In genomic region chr11:82907651-82908607, GRCm38 (mm10) we compare ENCODE assay signal across 8 mouse cellular contexts. TPM values are rescaled to one million over a fixed set of nuclear protein-coding genes. Genes with fewer than 3 reads are reported as not detected.
DNase-seq lines count a peak whose midpoint lies in the region; ATAC-seq and TF ChIP-seq lines count a peak whose summit lies in the region.

Gene Nle1, minus strand, starts transcription at chr11:82908411.

- H3K9me3 ChIP-seq in forebrain, embryonic 10.5 days: no peaks in the 10 kb centered on the region
- no peaks in the 10 kb centered on the region for H3K9me3 ChIP-seq in heart, embryonic 15.5 days (replicated peaks)
- no peaks in the 10 kb centered on the region for H3K9me3 ChIP-seq in liver, embryonic 14.5 days (ENCODE audit: control insufficient read depth, low read length)
- no peaks in the 10 kb centered on the region for H3K9me3 ChIP-seq in neural tube, embryonic 11.5 days (ENCODE audit: control insufficient read depth, low read length)
- H3K9me3 ChIP-seq in stomach, postnatal 0 days (ENCODE audit: control insufficient read depth, low read length): no peaks in the 10 kb centered on the region

- H3K4me1 ChIP-seq in forebrain, embryonic 10.5 days: peaks cover 15% of the 10 kb centered on the region
- peaks cover 34% of the 10 kb centered on the region for H3K4me1 ChIP-seq in heart, embryonic 15.5 days (replicated peaks)
- peaks cover 0 to 3% of the 10 kb centered on the region in 2 experiments; a peak in 3 of 4 replicates for H3K4me1 ChIP-seq in liver, embryonic 14.5 days (replicated peaks; ENCODE audit: control insufficient read depth in 2 of 2, insufficient read depth in 2 of 2, low read length in 1 of 2)
- H3K4me1 ChIP-seq in neural tube, embryonic 11.5 days (ENCODE audit: control insufficient read depth, insufficient read depth, low read length): peaks cover 3% of the 10 kb centered on the region; the same call in 1 of the 2 replicates
- peaks cover 3% of the 10 kb centered on the region for H3K4me1 ChIP-seq in stomach, postnatal 0 days (replicated peaks; ENCODE audit: control insufficient read depth, insufficient read depth)

- 2% methylated on average over 73 of the region's 73 CpGs for WGBS in forebrain, embryonic 10.5 days
- 2% methylated on average over 73 of the region's 73 CpGs for WGBS in heart, embryonic 15.5 days
- WGBS in liver, embryonic 14.5 days (ENCODE audit: insufficient replicate concordance): under 1% methylated on average over 73 of the region's 73 CpGs
- WGBS in neural tube, embryonic 11.5 days: 2% methylated on average over 71 of the region's 73 CpGs
- 2% methylated on average over 67 of the region's 73 CpGs for WGBS in stomach, postnatal 0 days

- no peak for TF ChIP-seq EP300 in liver, embryonic 14.5 days (IDR thresholded peaks at IDR 0.05; ENCODE audit: low read depth)
- no peak for TF ChIP-seq EP300 in stomach, postnatal 0 days (optimal IDR thresholded peaks at IDR 0.05)

- peak; percentile 69 for DNase-seq in c-Kit-negative CD71-positive TER-119-positive erythroid progenitor cells, embryonic 14.5 days (ENCODE audit: low read depth, low spot score)
- peak; percentile 93 for DNase-seq in forebrain, embryonic 10.5 days (ENCODE audit: extremely low spot score, low spot score)
- DNase-seq in kidney, postnatal 25 days: peak; percentile 93 to 94
- DNase-seq in liver, embryonic 14.5 days (ENCODE audit: low read depth in 3 of 3, low spot score in 3 of 3): peak; percentile 70 to 78 (median 76)
- DNase-seq in neural tube, embryonic 11.5 days (ENCODE audit: low spot score): peak; percentile 92
- DNase-seq in stomach, postnatal 0 days (ENCODE audit: low spot score): peak; percentile 93

- peak within 1 kb of the TSS; percentile 89 for H3K27ac ChIP-seq in forebrain, embryonic 10.5 days
- no peak within 1 kb of the TSS for H3K27ac ChIP-seq in heart, embryonic 15.5 days
- H3K27ac ChIP-seq in liver, embryonic 14.5 days: no peak within 1 kb of the TSS
- no peak within 1 kb of the TSS for H3K27ac ChIP-seq in neural tube, embryonic 11.5 days (ENCODE audit: low read depth, low read length)
- no peak within 1 kb of the TSS for H3K27ac ChIP-seq in stomach, postnatal 0 days (replicated peaks)

- H3K4me2 ChIP-seq in heart, embryonic 15.5 days: peak within 1 kb of the TSS; percentile 84
- H3K4me2 ChIP-seq in liver, embryonic 14.5 days (ENCODE audit: low read depth): peak within 1 kb of the TSS; percentile 82
- H3K4me2 ChIP-seq in neural tube, embryonic 11.5 days (ENCODE audit: low read depth): peak within 1 kb of the TSS; percentile 79
- H3K4me2 ChIP-seq in stomach, postnatal 0 days (replicated peaks; ENCODE audit: low read depth): peak within 1 kb of the TSS; percentile 87

- ATAC-seq in CD4-positive, CD25-positive, alpha-beta regulatory T cell, adult 4 months: peak; percentile 94
- ATAC-seq in heart, embryonic 15.5 days (replicated peaks; ENCODE audit: insufficient number of reproducible peaks, insufficient read depth, low FRiP score, low read depth): no peak; the same call in 1 of the 2 replicates
- peak; percentile 63 for ATAC-seq in liver, embryonic 14.5 days (ENCODE audit: insufficient read depth)
- peak; percentile 60 for ATAC-seq in neural tube, embryonic 11.5 days (ENCODE audit: insufficient read depth, low FRiP score, low TSS enrichment)
- peak; percentile 74 for ATAC-seq in stomach, postnatal 0 days (ENCODE audit: low FRiP score, low TSS enrichment)

- H3K27me3 ChIP-seq in forebrain, embryonic 10.5 days (ENCODE audit: poor library complexity, severe bottlenecking): peaks cover 22% of the 10 kb centered on the region
- no peaks in the 10 kb centered on the region for H3K27me3 ChIP-seq in heart, embryonic 15.5 days
- H3K27me3 ChIP-seq in liver, embryonic 14.5 days (ENCODE audit: control insufficient read depth, insufficient read depth, low read length): no peaks in the 10 kb centered on the region
- H3K27me3 ChIP-seq in neural tube, embryonic 11.5 days (ENCODE audit: control insufficient read depth, insufficient read depth, low read length): no peaks in the 10 kb centered on the region
- no peaks in the 10 kb centered on the region for H3K27me3 ChIP-seq in stomach, postnatal 0 days (ENCODE audit: control insufficient read depth, insufficient read depth, low read length)

- peak within 1 kb of the TSS; percentile 90 for H3K4me3 ChIP-seq in forebrain, embryonic 10.5 days
- peak within 1 kb of the TSS; percentile 86 for H3K4me3 ChIP-seq in heart, embryonic 15.5 days
- H3K4me3 ChIP-seq in liver, embryonic 14.5 days (ENCODE audit: insufficient read depth in 1 of 2, low read depth in 2 of 2, low read length in 2 of 2): peak within 1 kb of the TSS; percentile 64 to 82
- peak within 1 kb of the TSS; percentile 80 for H3K4me3 ChIP-seq in neural tube, embryonic 11.5 days (ENCODE audit: low read depth, low read length)
- H3K4me3 ChIP-seq in stomach, postnatal 0 days (ENCODE audit: low read depth, low read length): peak within 1 kb of the TSS; percentile 74

- peak; percentile 97 for TF ChIP-seq CTCF in liver, embryonic 14.5 days (IDR thresholded peaks at IDR 0.05; ENCODE audit: low read depth)
- TF ChIP-seq CTCF in stomach, postnatal 0 days (IDR thresholded peaks at IDR 0.05; ENCODE audit: low read depth): peak; percentile 97

- peak within 1 kb of the TSS; percentile 80 for H3K9ac ChIP-seq in heart, embryonic 15.5 days
- peak within 1 kb of the TSS; percentile 71 for H3K9ac ChIP-seq in liver, embryonic 14.5 days (replicated peaks)
- peak within 1 kb of the TSS; percentile 83 for H3K9ac ChIP-seq in neural tube, embryonic 11.5 days (ENCODE audit: low read length)
- H3K9ac ChIP-seq in stomach, postnatal 0 days (ENCODE audit: low read length): peak within 1 kb of the TSS; percentile 74

- peaks cover 45% of the 10 kb centered on the region for H3K36me3 ChIP-seq in forebrain, embryonic 10.5 days (replicated peaks)
- H3K36me3 ChIP-seq in heart, embryonic 15.5 days: peaks cover 32% of the 10 kb centered on the region
- H3K36me3 ChIP-seq in liver, embryonic 14.5 days (replicated peaks; ENCODE audit: control insufficient read depth, insufficient read depth, low read depth): peaks cover 14% of the 10 kb centered on the region
- H3K36me3 ChIP-seq in neural tube, embryonic 11.5 days (ENCODE audit: control insufficient read depth, insufficient read depth, low read length): peaks cover 6% of the 10 kb centered on the region
- H3K36me3 ChIP-seq in stomach, postnatal 0 days (ENCODE audit: control insufficient read depth, insufficient read depth, low read length): peaks cover 18% of the 10 kb centered on the region

RNA-seq across cellular contexts. Expression of gene Nle1, which starts in this region (rescaled TPM):
- polyA plus RNA-seq in CD4-positive, CD25-positive, alpha-beta regulatory T cell, adult 4 months (2017; shearing (Covaris generic)): 10 to 100 TPM; 44.3 to 71.1 TPM
- 49.8 and 52.1 TPM in 2 replicates for polyA plus RNA-seq in forebrain, embryonic 10.5 days (2016; fragmentation: Nextera tagmentation; extraction: Ambion mirVana)
- polyA plus RNA-seq in heart, embryonic 15.5 days (2015; fragmentation: Nextera tagmentation; extraction: Ambion mirVana): 17.7 and 25.9 TPM in 2 replicates
- polyA plus RNA-seq in liver, embryonic 14.5 days (2012; rRNA removed): 26.1 and 27.2 TPM in 2 replicates
- 11.9 and 13.8 TPM in 2 replicates for polyA plus RNA-seq in liver, embryonic 14.5 days (2014; fragmentation: Nextera tagmentation; extraction: Ambion mirVana)
- 28.8 and 29.9 TPM in 2 replicates for polyA plus RNA-seq in neural tube, embryonic 11.5 days (2014; fragmentation: Nextera tagmentation; extraction: Ambion mirVana)
- 15.3 and 16.8 TPM in 2 replicates for polyA plus RNA-seq in stomach, postnatal 0 days (2015; fragmentation: Nextera tagmentation; extraction: Ambion mirVana)
